Mouse (Mus musculus) yolk sac, embryonic 10.5 days (tissue): Measurements from ENCODE around the gene Uqcc2.

Experiments
- DNase-seq: peaks from one replicate; pipeline ENCODE4 v3.0.0-alpha.2; 2017; ENCODE audit warnings: low spot score

Gene Uqcc2

GRCm38 (mm10) chr17:27123813-27124375 is 9.8 kb downstream of the Uqcc2 start:
- no peak for DNase-seq

GRCm38 (mm10) chr17:27123103-27123502 is 10.6 kb downstream of the Uqcc2 start:
- DNase-seq, result no peak

DNA sequence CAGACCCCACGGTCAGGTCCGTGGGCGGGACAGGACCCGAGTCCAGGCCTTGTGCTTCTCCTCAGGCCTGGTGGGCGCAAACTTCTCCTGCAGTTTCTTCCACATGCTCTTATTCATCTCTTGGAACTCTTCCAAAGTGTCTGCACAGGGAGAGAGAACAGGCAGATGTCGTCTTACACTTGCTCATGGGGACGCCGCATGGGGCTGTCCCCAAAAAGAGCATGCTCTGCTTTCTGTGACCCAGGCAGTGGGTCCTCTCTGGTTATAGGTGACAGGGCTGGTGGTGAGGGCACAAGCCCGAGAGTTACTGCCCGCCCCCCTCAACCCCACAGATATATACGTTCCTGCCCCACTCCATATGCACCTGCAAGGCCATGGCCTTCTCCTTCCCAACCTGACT is 11.0 kb downstream of the Uqcc2 start:
- DNase-seq, result no peak

GRCm38 (mm10) chr17:27121781-27122180 is 11.9 kb downstream of the Uqcc2 start:
- DNase-seq, result peak; percentile 76

GRCm38 (mm10) chr17:27121266-27121665 is 12.4 kb downstream of the Uqcc2 start:
- no peak for DNase-seq

GRCm38 (mm10) chr17:27120561-27121024 is 13.1 kb downstream of the Uqcc2 start:
- DNase-seq, result peak; percentile 47

- DNase-seq, result no peak
Measured at GRCm38 (mm10) chr17:27119954-27120353, 13.8 kb downstream of the Uqcc2 start.

- no peak for DNase-seq
Measured at GRCm38 (mm10) chr17:27119540-27119895, 14.2 kb downstream of the Uqcc2 start.

DNA sequence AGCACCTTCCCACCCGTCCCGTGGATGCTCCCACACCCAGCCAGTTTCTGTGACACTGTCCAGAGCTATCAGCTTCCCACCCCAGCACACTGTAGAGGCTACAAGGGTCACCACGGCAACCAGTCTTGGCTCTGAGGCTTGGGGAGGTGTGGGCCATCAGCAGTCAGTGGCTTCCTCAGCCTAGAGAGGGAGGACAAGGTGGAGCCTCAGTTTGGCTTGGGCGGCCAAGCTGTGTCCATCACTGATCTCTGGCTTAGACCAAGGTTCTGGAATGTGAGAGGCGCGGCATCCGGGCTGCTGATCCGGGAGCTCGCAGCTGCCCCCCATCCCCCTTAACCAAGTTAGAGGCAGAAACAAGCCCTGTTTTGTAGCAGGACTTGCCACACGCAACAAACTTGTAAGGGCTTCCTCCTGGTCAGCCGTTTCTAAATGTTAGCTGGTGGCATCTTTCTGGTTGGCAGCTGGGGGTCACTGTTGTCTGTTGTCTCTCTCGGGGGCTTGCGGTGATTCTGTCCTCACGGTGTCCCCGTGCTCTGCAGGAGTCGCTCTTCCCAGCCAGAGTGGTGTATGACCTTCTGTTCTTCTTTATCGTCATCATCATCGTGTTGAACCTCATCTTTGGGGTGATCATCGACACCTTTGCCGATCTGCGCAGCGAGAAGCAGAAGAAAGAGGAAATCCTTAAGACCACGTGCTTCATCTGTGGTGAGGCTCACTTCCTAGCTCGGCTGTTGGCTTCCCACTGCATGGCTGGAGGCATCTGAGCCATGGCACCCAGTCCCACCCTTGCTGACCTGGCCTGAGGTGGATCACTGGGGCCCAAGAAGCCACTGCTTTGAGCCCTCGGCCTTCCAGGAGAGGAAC is 14.8 kb downstream of the Uqcc2 start:
- no peak for DNase-seq

DNA sequence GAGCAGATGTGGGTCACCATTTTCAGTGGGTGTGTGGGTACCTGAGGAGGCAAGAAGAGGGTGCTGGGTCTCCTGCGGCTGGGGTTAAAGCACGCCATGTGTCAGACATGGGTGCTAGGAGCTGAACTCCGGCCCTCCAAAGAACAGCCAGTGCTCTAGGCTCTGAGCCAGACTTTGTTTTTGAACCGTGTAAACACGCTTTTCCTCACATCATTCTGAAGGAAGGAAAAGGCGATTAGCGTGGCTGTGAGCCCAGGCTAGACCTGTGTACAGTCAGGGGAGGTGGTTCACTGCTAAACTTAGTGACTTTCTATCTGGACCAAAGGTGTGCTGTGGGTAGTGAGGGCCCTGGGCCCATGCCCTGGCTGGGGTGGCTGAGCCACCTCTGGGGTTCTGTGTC is 23.6 kb downstream of the Uqcc2 start:
- no peak for DNase-seq

DNA sequence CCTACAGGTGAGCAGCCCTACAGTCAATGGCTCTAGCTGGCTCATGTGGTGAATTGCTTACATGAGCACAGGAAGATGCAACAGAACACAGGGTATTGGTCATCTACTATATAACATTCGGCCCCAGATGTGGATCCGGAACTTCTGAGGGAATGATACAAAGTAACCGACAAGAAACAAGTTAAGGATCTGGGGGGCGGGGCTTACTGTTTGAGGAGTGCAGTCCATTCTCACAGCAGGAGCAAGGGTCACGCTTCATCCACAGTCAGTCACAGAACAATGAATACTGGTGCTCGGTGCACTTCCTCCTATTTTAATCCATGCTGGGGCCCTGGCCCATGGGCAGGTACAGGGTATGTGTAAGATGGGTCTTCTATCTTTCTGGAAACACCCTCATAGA is 25.8 kb downstream of the Uqcc2 start:
- DNase-seq, result peak; percentile 51

- no peak for DNase-seq
Measured at GRCm38 (mm10) chr17:27106745-27107144, 27.0 kb downstream of the Uqcc2 start.

GRCm38 (mm10) chr17:27105698-27106470 is 27.8 kb downstream of the Uqcc2 start:
- no peak for DNase-seq

DNA sequence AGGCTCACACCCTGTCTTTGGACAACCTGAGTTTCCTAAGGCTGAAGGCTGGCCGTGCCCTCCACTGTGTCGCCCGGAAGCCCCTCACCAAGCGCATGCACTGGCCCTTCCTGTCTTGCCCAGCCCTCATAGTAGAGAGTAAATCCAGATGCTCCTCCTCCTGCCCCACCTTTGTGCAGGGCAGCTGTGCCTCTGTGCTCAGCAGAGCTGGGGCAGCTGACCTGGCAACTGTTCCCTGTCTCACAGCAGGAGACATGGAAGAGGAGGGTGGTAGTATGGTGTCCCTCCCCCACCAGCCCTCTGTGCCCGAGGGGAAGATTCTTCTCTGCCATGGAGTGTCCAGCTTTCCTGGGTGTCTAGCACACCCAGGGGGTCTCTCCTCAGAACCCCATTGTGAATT is 32.0 kb downstream of the Uqcc2 start:
- DNase-seq, result no peak

DNA sequence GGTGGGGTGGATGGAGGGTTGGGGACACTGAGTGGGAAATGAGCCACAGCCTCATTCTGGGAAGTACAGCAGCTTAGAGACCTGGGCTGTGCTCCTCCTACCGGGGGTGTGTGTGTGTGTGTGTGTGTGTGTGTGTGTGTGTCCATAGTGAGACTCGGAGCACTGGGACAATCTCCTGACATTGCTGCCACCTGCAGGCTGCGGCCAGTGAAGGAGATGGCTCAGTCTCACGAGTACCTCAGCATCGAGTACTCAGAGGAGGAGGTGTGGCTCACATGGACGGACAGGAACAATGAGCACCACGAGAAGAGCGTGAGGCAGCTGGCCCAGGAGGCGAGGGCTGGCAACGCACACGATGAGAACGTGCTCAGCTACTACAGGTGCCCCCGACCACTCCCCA is 38.0 kb downstream of the Uqcc2 start:
- no peak for DNase-seq

DNA sequence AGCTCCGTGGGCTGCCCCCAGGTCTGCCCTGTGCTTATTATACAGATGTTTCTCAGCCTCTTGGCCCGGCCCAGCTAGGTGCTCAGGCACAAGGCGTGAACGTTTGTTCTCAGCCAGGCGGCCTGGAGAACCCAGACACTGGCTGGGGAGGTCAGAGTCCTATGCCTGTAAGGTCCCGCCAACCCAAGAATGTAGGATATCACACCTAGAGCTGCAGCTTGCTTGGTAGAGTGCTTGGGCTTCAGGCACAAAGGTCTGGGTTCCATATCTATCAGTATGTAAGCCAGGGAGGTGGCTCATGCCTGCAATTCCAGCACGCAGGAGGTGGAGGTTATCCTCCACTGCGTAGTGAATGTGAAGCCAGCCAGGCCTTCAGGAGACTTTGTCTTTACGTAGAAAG is 43.6 kb downstream of the Uqcc2 start:
- DNase-seq, result no peak

GRCm38 (mm10) chr17:27087426-27087825 is 46.3 kb downstream of the Uqcc2 start:
- no peak for DNase-seq

- DNase-seq, result no peak
Measured at GRCm38 (mm10) chr17:27085676-27086075, 48.0 kb downstream of the Uqcc2 start.

DNA sequence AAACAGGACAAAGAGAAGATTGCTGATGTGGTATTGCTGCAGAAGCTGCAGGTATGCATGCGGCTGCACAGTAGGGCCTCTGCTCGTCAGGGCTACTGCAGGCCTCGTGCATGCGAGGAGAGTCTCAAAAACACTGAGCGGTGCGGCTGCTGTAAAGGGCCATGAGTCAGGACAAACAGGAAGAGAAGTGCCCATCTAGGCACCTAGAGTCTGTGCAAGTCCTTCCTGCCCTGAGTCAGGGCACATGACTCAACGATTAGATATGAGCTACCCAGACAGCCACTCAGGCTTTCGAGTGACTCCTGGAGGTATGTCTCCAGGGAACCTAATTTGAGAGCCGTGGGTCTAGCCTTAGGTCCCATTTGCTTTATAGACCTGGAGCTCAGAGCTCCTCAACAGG is 50.1 kb downstream of the Uqcc2 start:
- DNase-seq, result no peak

- no peak for DNase-seq
Measured at GRCm38 (mm10) chr17:27082796-27083195, 50.9 kb downstream of the Uqcc2 start.

DNA sequence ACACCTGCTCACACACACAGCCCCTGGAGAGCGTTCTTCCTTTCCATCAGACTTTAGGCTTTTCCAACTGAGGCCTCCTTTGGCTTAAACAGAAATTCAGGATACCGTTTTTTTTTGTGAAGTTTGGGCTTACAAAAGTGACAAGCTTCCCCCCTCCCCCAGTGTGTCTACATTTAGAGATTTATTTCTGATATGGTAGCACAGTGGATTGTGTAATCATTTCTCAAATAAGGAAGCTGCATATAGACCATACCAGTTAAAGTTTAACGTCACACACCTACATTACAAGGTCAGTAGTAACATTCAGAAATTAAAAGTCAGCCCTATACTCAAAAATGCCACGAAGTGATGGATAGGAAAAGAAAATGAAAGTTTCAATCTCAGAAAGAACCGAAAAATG is 51.8 kb downstream of the Uqcc2 start:
- DNase-seq, result no peak

DNA sequence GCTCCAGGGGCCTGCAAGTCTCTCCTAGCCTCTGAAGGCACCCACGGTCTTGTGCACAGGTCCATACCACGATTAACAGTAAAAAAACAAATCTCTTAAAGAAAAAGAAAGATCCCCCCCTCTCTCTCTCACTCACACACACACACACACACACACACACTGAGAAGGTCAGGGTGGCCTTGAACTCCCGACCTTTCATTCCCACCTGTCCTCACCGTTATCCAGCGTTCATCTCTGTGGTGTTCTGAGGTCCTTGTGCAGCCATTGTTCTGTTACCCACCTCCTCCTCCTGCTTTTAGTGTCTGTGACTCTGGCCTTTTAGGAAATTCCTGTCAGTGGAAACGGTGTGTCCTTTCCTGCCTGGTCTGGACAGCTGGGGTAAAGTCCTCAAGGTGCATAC is 55.2 kb downstream of the Uqcc2 start:
- DNase-seq, result no peak

DNA sequence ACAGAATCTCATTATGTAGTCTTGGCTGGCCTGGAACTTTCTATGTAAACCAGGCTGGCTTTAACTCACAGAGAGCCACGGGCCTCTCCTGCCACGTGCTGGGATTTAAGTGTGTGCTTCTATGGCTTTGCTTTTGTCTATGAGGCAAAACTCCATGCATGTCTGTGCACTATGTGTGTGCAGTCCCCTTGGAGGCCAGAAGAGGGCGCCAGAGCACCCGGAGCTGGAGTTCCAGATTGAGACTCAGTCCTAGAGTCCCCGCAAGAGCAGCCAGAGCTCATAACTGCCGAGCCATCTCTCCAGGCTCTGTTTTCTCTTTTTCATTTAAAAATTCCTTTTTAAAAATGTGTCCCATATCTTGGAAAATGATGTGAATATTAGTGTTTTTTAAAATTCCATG is 55.8 kb downstream of the Uqcc2 start:
- no peak for DNase-seq
